Comparison of ENCODE assay signal across 7 mouse cellular contexts in genomic region chr10:29147641-29147990, GRCm38 (mm10). TPM values are rescaled to one million over a fixed set of nuclear protein-coding genes. Genes with fewer than 3 reads are reported as not detected.
DNase-seq lines count a peak whose midpoint lies in the region; ATAC-seq lines count a peak whose summit lies in the region.

No protein-coding gene starts in this region.

- H3K27ac ChIP-seq in neural tube, embryonic 11.5 days (ENCODE audit: low read depth, low read length) = peak overlapping the region; percentile 82
- H3K27ac ChIP-seq in forebrain, embryonic 13.5 days = peak overlapping the region; percentile 96
- no peak overlapping the region for H3K27ac ChIP-seq in limb, embryonic 15.5 days

- no peaks in the 10 kb centered on the region for H3K36me3 ChIP-seq in neural tube, embryonic 11.5 days (ENCODE audit: control insufficient read depth, insufficient read depth, low read length)
- peaks cover 18% of the 10 kb centered on the region for H3K36me3 ChIP-seq in forebrain, embryonic 13.5 days (ENCODE audit: poor library complexity, severe bottlenecking)
- no peaks in the 10 kb centered on the region for H3K36me3 ChIP-seq in limb, embryonic 15.5 days

- ATAC-seq in neural tube, embryonic 11.5 days (ENCODE audit: insufficient read depth, low FRiP score, low TSS enrichment) = no peak; the same call in 1 of the 2 replicates
- no peak for ATAC-seq in forebrain, embryonic 13.5 days
- no peak for ATAC-seq in limb, embryonic 15.5 days (ENCODE audit: insufficient number of reproducible peaks, low FRiP score, low TSS enrichment, low read depth)

- no peaks in the 10 kb centered on the region; the same call in 1 of the 2 replicates for H3K27me3 ChIP-seq in neural tube, embryonic 11.5 days (ENCODE audit: control insufficient read depth, insufficient read depth, low read length)
- no peaks in the 10 kb centered on the region for H3K27me3 ChIP-seq in forebrain, embryonic 13.5 days
- H3K27me3 ChIP-seq in limb, embryonic 15.5 days = peaks cover 56% of the 10 kb centered on the region

- no peaks in the 10 kb centered on the region for H3K9me3 ChIP-seq in neural tube, embryonic 11.5 days (ENCODE audit: control insufficient read depth, low read length)
- no peaks in the 10 kb centered on the region for H3K9me3 ChIP-seq in forebrain, embryonic 13.5 days (replicated peaks)
- H3K9me3 ChIP-seq in limb, embryonic 15.5 days = no peaks in the 10 kb centered on the region

- H3K9ac ChIP-seq in neural tube, embryonic 11.5 days (ENCODE audit: low read length) = peak overlapping the region; percentile 70
- peak overlapping the region; percentile 93 for H3K9ac ChIP-seq in forebrain, embryonic 13.5 days
- no peak overlapping the region for H3K9ac ChIP-seq in limb, embryonic 15.5 days

- WGBS in neural tube, embryonic 11.5 days = under 1% methylated on average over 12 of the region's 12 CpGs
- under 1% methylated on average over 12 of the region's 12 CpGs for WGBS in forebrain, embryonic 13.5 days
- WGBS in limb, embryonic 15.5 days = 2% methylated on average over 12 of the region's 12 CpGs

- H3K4me1 ChIP-seq in neural tube, embryonic 11.5 days (ENCODE audit: control insufficient read depth, insufficient read depth, low read length) = peaks cover 10% of the 10 kb centered on the region
- H3K4me1 ChIP-seq in forebrain, embryonic 13.5 days = peaks cover 37% of the 10 kb centered on the region
- peaks cover 25% of the 10 kb centered on the region for H3K4me1 ChIP-seq in limb, embryonic 15.5 days

- no peak for DNase-seq in neural tube, embryonic 11.5 days (ENCODE audit: low spot score)
- no peak for DNase-seq in neural tube, embryonic 10.5 days (ENCODE audit: extremely low spot score, low spot score)
- DNase-seq in telencephalon, adult 2 months (ENCODE audit: low read depth, low spot score) = peak; percentile 26
- no peak for DNase-seq in right cerebral cortex, postnatal 14 days
- no peak for DNase-seq in layer of hippocampus, postnatal 10 days (ENCODE audit: low spot score in 2 of 2)

- H3K4me2 ChIP-seq in neural tube, embryonic 11.5 days (ENCODE audit: low read depth) = peak overlapping the region; percentile 93
- peak overlapping the region; percentile 88 for H3K4me2 ChIP-seq in forebrain, embryonic 13.5 days
- peak overlapping the region; percentile 96 for H3K4me2 ChIP-seq in limb, embryonic 15.5 days

- H3K4me3 ChIP-seq in neural tube, embryonic 11.5 days (ENCODE audit: low read depth, low read length) = peak overlapping the region; percentile 76
- peak overlapping the region; percentile 79 for H3K4me3 ChIP-seq in forebrain, embryonic 13.5 days
- peak overlapping the region; percentile 53 for H3K4me3 ChIP-seq in limb, embryonic 15.5 days

RNA-seq across cellular contexts. Expression of gene Soga3, which starts 4.0 kb away (rescaled TPM):
- polyA plus RNA-seq in neural tube, embryonic 11.5 days (2014; fragmentation: Nextera tagmentation; extraction: Ambion mirVana) = 27.4 and 29.8 TPM in 2 replicates
- polyA plus RNA-seq in forebrain, embryonic 13.5 days (2015; fragmentation: Nextera tagmentation; extraction: Ambion mirVana) = 60.4 and 65.3 TPM in 2 replicates
- polyA plus RNA-seq in limb, embryonic 15.5 days (2015; fragmentation: Nextera tagmentation; extraction: Ambion mirVana) = 0.69 and 1.3 TPM in 2 replicates
- 100 to 1,000 TPM; 171 to 188 TPM for total RNA-seq in layer of hippocampus, postnatal 10 days (2021)

RNA-seq across cellular contexts. Expression of gene Gm49353, which starts 51.1 kb away (rescaled TPM):
- polyA plus RNA-seq in neural tube, embryonic 11.5 days (2014; fragmentation: Nextera tagmentation; extraction: Ambion mirVana) = 2.5 and 5.1 TPM in 2 replicates
- polyA plus RNA-seq in forebrain, embryonic 13.5 days (2015; fragmentation: Nextera tagmentation; extraction: Ambion mirVana) = 13.0 and 19.1 TPM in 2 replicates
- 0.34 and 0.51 TPM in 2 replicates for polyA plus RNA-seq in limb, embryonic 15.5 days (2015; fragmentation: Nextera tagmentation; extraction: Ambion mirVana)
- 10 to 100 TPM; 20.5 to 36.9 TPM for total RNA-seq in layer of hippocampus, postnatal 10 days (2021)

Comparison
In these comparisons a context has a peak if more than half of its experiments do, and no peak if none do; other contexts are left out.
1. RNA of gene Soga3, which starts 4.0 kb away (polyA plus RNA-seq): 60.4 to 65.3 TPM in forebrain, embryonic 13.5 days and 27.4 to 29.8 TPM in neural tube, embryonic 11.5 days; 0.69 to 1.3 TPM in limb, embryonic 15.5 days; every median in the first group is over 10 times any median in the second.
2. Peak in every context shown above with its lines, with median percentiles within 50 percentile points of each other: H3K4me2 ChIP-seq and H3K4me3 ChIP-seq.